Mouse (Mus musculus): ENCODE results near the gene Zcchc4.

GRCm38 (mm10) chr5:52806349-52806748 lies 31.1 kb downstream of the Zcchc4 start:
- TF ChIP-seq MAX (IDR thresholded peaks at IDR 0.05; ENCODE audit: low read length) (no peak), POLR2A (IDR thresholded peaks at IDR 0.05; ENCODE audit: low read depth, low read length) (no peak)
